Mouse (Mus musculus) stomach, postnatal 0 days (tissue): ENCODE measurements around the gene Prkca.

ENCODE experiments used
- CTCF ChIP-seq: IDR thresholded peaks from 2 replicates; pipeline ENCODE4 v1.5.1; 2016; ENCODE audit warnings: antibody characterized with exemption, low read depth, mild to moderate bottlenecking, moderate library complexity
- EP300 ChIP-seq: optimal IDR thresholded peaks from 2 replicates; pipeline ENCODE3; 2016; ENCODE audit warnings: antibody characterized with exemption

- TF ChIP-seq CTCF (no peak), EP300 (no peak)
Measured at GRCm38 (mm10) chr11:108289192-108289591, 54.5 kb downstream of the Prkca start.
